Mouse (Mus musculus): ENCODE results near the gene Prpsap1.
"Not testable (repeated sequence)": the region's sequence is repeated elsewhere in the genome, so short reads cannot be mapped to it uniquely, and the experiment has no call there.

GRCm38 (mm10) chr11:116468338-116468737 is 25.7 kb downstream of the Prpsap1 start:
- not testable (repeated sequence) for TF ChIP-seq MAX (IDR thresholded peaks at IDR 0.05); CTCF (IDR thresholded peaks at IDR 0.05; ENCODE audit: control insufficient read depth, insufficient read depth, insufficient read length); MYOG (IDR thresholded peaks at IDR 0.05; ENCODE audit: control insufficient read depth, extremely low read depth, insufficient read length)
